Mouse (Mus musculus) intestine, postnatal 0 days (tissue): ENCODE measurements around the gene Olfr1333. TPM values are rescaled to one million over a fixed set of nuclear protein-coding genes. Genes with fewer than 3 reads are reported as not detected.
"Not testable (repeated sequence)": the region's sequence is repeated elsewhere in the genome, so short reads cannot be mapped to it uniquely, and the experiment has no call there.

Source experiments
- ATAC-seq: fragments of 200-750 bp; cut with Nextera tagmentation; 2 replicates; pipeline ENCODE4 v1.8.0; 2017; ENCODE audit warnings: mild to moderate bottlenecking, moderate TSS enrichment, moderate library complexity
- H3K27ac ChIP-seq: fragments of 300-500 bp; sonication (generic); 2 replicates; pipeline ENCODE4 v1.5.1; 2014; ENCODE audit warnings: mild to moderate bottlenecking, low read depth, low read length, moderate library complexity
- H3K27me3 ChIP-seq: fragments of 300-500 bp; sonication (generic); replicated peaks from 2 replicates; pipeline ENCODE4 v1.6.1; 2014; ENCODE audit warnings: low read length, mixed read lengths; ENCODE audit not compliant: control insufficient read depth, insufficient read depth
- H3K36me3 ChIP-seq: fragments of 300-500 bp; sonication (generic); 2 replicates; pipeline ENCODE4 v1.6.1; 2014; ENCODE audit warnings: mild to moderate bottlenecking, moderate library complexity; ENCODE audit not compliant: control insufficient read depth, insufficient read depth
- H3K4me1 ChIP-seq: fragments of 300-500 bp; sonication (generic); replicated peaks from 2 replicates; pipeline ENCODE4 v1.6.1; 2014; ENCODE audit warnings: antibody characterized with exemption, low read length, mixed read lengths; ENCODE audit not compliant: control insufficient read depth, insufficient read depth
- H3K4me2 ChIP-seq: fragments of 300-500 bp; sonication (generic); replicated peaks from 2 replicates; pipeline ENCODE4 v1.6.1; 2014; ENCODE audit warnings: low read depth, mild to moderate bottlenecking, moderate library complexity
- H3K4me3 ChIP-seq: fragments of 300-500 bp; sonication (generic); 2 replicates; pipeline ENCODE4 v1.5.1; 2014; ENCODE audit warnings: low read depth, low read length
- H3K9ac ChIP-seq: fragments of 300-500 bp; sonication (generic); 2 replicates; pipeline ENCODE4 v1.6.1; 2014; ENCODE audit warnings: mild to moderate bottlenecking, low read depth, low read length
- H3K9me3 ChIP-seq: fragments of 300-500 bp; sonication (generic); 2 replicates; pipeline ENCODE4 v1.6.1; 2016; ENCODE audit warnings: mixed run types; ENCODE audit not compliant: control insufficient read depth
- CTCF ChIP-seq: sonication (generic); IDR thresholded peaks from 2 replicates; pipeline ENCODE4 v1.5.1; 2016; ENCODE audit warnings: low read depth, mild to moderate bottlenecking, control low read depth, antibody characterized with exemption, moderate library complexity
- WGBS: fragments of 180-500 bp; shearing (Covaris S2); extraction: QIAGEN DNeasy Blood & Tissue Kit; methylation state at CpG from one replicate; pipeline ENCODE4 v1.1.7; 2014; 5-methylcytosine and 5-hydroxymethylcytosine counted together
- polyA plus RNA-seq: library from polyadenylated mRNA; unstranded; fragments of >200 nt; fragmentation: Nextera tagmentation; extraction: Ambion mirVana; gene quantifications from 2 replicates; pipeline ENCODE4 v1.2.1, GENCODE M21; 2015

Olfr1333 gene
- polyA plus RNA-seq: not detected in 2 replicates

GRCm38 (mm10) chr4:118836179-118836578 lies at the start of gene Olfr1333:
Olfr1333 (minus strand) TSS chr4:118836279.
- no peaks in the 10 kb centered on the region for H3K36me3 ChIP-seq
- TF ChIP-seq CTCF: no peak
- no peaks in the 10 kb centered on the region for H3K9me3 ChIP-seq
- no peak within 1 kb of the TSS for H3K4me3 ChIP-seq
- ATAC-seq: no peak
- WGBS: 94% methylated on average over 1 of the region's 1 CpGs
- no peak within 1 kb of the TSS for H3K27ac ChIP-seq
- H3K27me3 ChIP-seq: no peaks in the 10 kb centered on the region
- H3K9ac ChIP-seq: no peak within 1 kb of the TSS
- no peaks in the 10 kb centered on the region for H3K4me1 ChIP-seq
- H3K4me2 ChIP-seq: no peak within 1 kb of the TSS

- H3K9me3 ChIP-seq: no peaks in the 10 kb centered on the region
- H3K4me2 ChIP-seq: no peak overlapping the region
- no peaks in the 10 kb centered on the region for H3K27me3 ChIP-seq
- TF ChIP-seq CTCF: no peak
- ATAC-seq: no peak
- no peak overlapping the region for H3K9ac ChIP-seq
- H3K4me3 ChIP-seq: no peak overlapping the region
- H3K27ac ChIP-seq: no peak overlapping the region
- H3K36me3 ChIP-seq: no peaks in the 10 kb centered on the region
- no peaks in the 10 kb centered on the region for H3K4me1 ChIP-seq
Measured at GRCm38 (mm10) chr4:118867566-118867965, 31.5 kb upstream of the Olfr1333 start.

GRCm38 (mm10) chr4:118864349-118864748 lies 28.3 kb upstream of the Olfr1333 start, which contains the start of gene Olfr1331:
Olfr1331 (plus strand) TSS chr4:118864649.
- no peak for ATAC-seq
- no peak within 1 kb of the TSS for H3K4me3 ChIP-seq
- no peaks in the 10 kb centered on the region for H3K36me3 ChIP-seq
- no peaks in the 10 kb centered on the region for H3K4me1 ChIP-seq
- 92% methylated on average over 1 of the region's 1 CpGs for WGBS
- TF ChIP-seq CTCF: no peak
- no peaks in the 10 kb centered on the region for H3K27me3 ChIP-seq
- no peak within 1 kb of the TSS for H3K4me2 ChIP-seq
- H3K27ac ChIP-seq: no peak within 1 kb of the TSS
- H3K9ac ChIP-seq: no peak within 1 kb of the TSS
- no peaks in the 10 kb centered on the region for H3K9me3 ChIP-seq

GRCm38 (mm10) chr4:118862704-118863103 lies 26.6 kb upstream of the Olfr1333 start:
- H3K4me1 ChIP-seq: no peaks in the 10 kb centered on the region
- 70% methylated on average over 4 of the region's 4 CpGs for WGBS
- ATAC-seq: no peak
- H3K9ac ChIP-seq: no peak overlapping the region
- H3K4me2 ChIP-seq: no peak overlapping the region
- no peak overlapping the region for H3K4me3 ChIP-seq
- no peak for TF ChIP-seq CTCF
- H3K36me3 ChIP-seq: no peaks in the 10 kb centered on the region
- no peak overlapping the region for H3K27ac ChIP-seq
- H3K9me3 ChIP-seq: no peaks in the 10 kb centered on the region
- no peaks in the 10 kb centered on the region for H3K27me3 ChIP-seq

- no peak overlapping the region for H3K4me2 ChIP-seq
- H3K27me3 ChIP-seq: no peaks in the 10 kb centered on the region
- no peaks in the 10 kb centered on the region for H3K4me1 ChIP-seq
- ATAC-seq: no peak
- H3K9ac ChIP-seq: no peak overlapping the region
- no peak for TF ChIP-seq CTCF
- no peaks in the 10 kb centered on the region for H3K9me3 ChIP-seq
- no peaks in the 10 kb centered on the region for H3K36me3 ChIP-seq
- no peak overlapping the region for H3K27ac ChIP-seq
- H3K4me3 ChIP-seq: no peak overlapping the region
- 82% methylated on average over 1 of the region's 1 CpGs for WGBS
Measured at GRCm38 (mm10) chr4:118861791-118862190, 25.7 kb upstream of the Olfr1333 start.

- 96% methylated on average over 1 of the region's 1 CpGs for WGBS
- H3K9ac ChIP-seq: no peak overlapping the region
- H3K4me2 ChIP-seq: no peak overlapping the region
- ATAC-seq: no peak
- no peaks in the 10 kb centered on the region for H3K36me3 ChIP-seq
- H3K4me3 ChIP-seq: no peak overlapping the region
- H3K27ac ChIP-seq: no peak overlapping the region
- H3K4me1 ChIP-seq: no peaks in the 10 kb centered on the region
- H3K27me3 ChIP-seq: no peaks in the 10 kb centered on the region
- no peak for TF ChIP-seq CTCF
- no peaks in the 10 kb centered on the region for H3K9me3 ChIP-seq
Measured at GRCm38 (mm10) chr4:118818921-118819320, 17.2 kb downstream of the Olfr1333 start.

GRCm38 (mm10) chr4:118809844-118810243 lies 26.2 kb downstream of the Olfr1333 start, which contains the start of gene Olfr1335:
Olfr1335 (minus strand) TSS chr4:118809944.
- no peaks in the 10 kb centered on the region for H3K27me3 ChIP-seq
- 89% methylated on average over 4 of the region's 4 CpGs for WGBS
- H3K4me2 ChIP-seq: no peak within 1 kb of the TSS
- H3K36me3 ChIP-seq: no peaks in the 10 kb centered on the region
- ATAC-seq: no peak
- no peaks in the 10 kb centered on the region for H3K9me3 ChIP-seq
- no peaks in the 10 kb centered on the region for H3K4me1 ChIP-seq
- TF ChIP-seq CTCF: no peak
- no peak within 1 kb of the TSS for H3K9ac ChIP-seq
- no peak within 1 kb of the TSS for H3K4me3 ChIP-seq
- H3K27ac ChIP-seq: no peak within 1 kb of the TSS

GRCm38 (mm10) chr4:118792796-118793195 lies 43.3 kb downstream of the Olfr1333 start:
- H3K4me3 ChIP-seq, ATAC-seq, H3K4me1 ChIP-seq, H3K36me3 ChIP-seq, H3K9ac ChIP-seq, H3K27me3 ChIP-seq, H3K4me2 ChIP-seq, H3K27ac ChIP-seq, H3K9me3 ChIP-seq: not testable (repeated sequence)
